Mouse (Mus musculus): ENCODE results near the gene Guca1b. TPM values are rescaled to one million over a fixed set of nuclear protein-coding genes. Genes with fewer than 3 reads are reported as not detected.

Gene Guca1b
- 0.17 and 0.22 TPM in 2 replicates for polyA plus RNA-seq (2015; fragmentation: Nextera tagmentation; extraction: Ambion mirVana)

- H3K27ac ChIP-seq (replicated peaks) = no peak within 1 kb of the TSS
- H3K9ac ChIP-seq (ENCODE audit: low read length) = no peak within 1 kb of the TSS
- no peaks in the 10 kb centered on the region for H3K36me3 ChIP-seq (ENCODE audit: control insufficient read depth, insufficient read depth, low read length)
- no peaks in the 10 kb centered on the region for H3K27me3 ChIP-seq (ENCODE audit: control insufficient read depth, insufficient read depth, low read length)
- H3K4me3 ChIP-seq (ENCODE audit: low read depth, low read length) = no peak within 1 kb of the TSS
- H3K9me3 ChIP-seq (ENCODE audit: control insufficient read depth, low read length) = no peaks in the 10 kb centered on the region
- 40% methylated on average over 10 of the region's 10 CpGs for WGBS
- ATAC-seq (ENCODE audit: low FRiP score, low TSS enrichment) = no peak
- H3K4me2 ChIP-seq (replicated peaks; ENCODE audit: low read depth) = no peak within 1 kb of the TSS
- TF ChIP-seq CTCF (IDR thresholded peaks at IDR 0.05; ENCODE audit: low read depth) (no peak), EP300 (optimal IDR thresholded peaks at IDR 0.05) (no peak)
- DNase-seq (ENCODE audit: low spot score) = no peak
- H3K4me1 ChIP-seq (replicated peaks; ENCODE audit: control insufficient read depth, insufficient read depth) = no peaks in the 10 kb centered on the region
Observed at GRCm38 (mm10) chr17:47385145-47385544, at the start of gene Guca1b. Gene Guca1b, plus strand, starts transcription at chr17:47385393.

DNA sequence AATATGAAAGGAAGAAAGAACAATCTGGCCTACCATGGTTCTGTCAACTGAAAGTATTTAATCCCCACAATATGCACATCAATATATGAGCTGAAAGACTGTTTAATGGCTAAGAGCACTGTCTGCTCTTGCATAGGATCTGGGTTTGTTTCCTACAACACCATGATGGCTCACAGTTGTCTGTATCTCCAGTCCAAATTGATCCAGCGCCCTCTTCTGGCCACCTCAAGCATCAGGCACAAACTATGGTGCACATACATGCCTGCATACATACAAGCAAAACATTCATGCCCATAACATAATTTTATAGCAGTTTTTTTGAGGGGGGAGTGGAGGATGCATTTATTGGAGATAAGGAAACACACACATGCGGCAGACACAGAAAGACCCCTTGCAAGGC, 42.1 kb upstream of the Guca1b start:
- Histone ChIP-seq H3K4me3 (ENCODE audit: low read depth, low read length) (no peak overlapping the region), H3K9ac (ENCODE audit: low read length) (no peak overlapping the region), H3K36me3 (ENCODE audit: control insufficient read depth, insufficient read depth, low read length) (peaks cover 27% of the 10 kb centered on the region), H3K9me3 (ENCODE audit: control insufficient read depth, low read length) (no peaks in the 10 kb centered on the region), H3K4me2 (replicated peaks; ENCODE audit: low read depth) (no peak overlapping the region), H3K27ac (replicated peaks) (no peak overlapping the region), H3K4me1 (replicated peaks; ENCODE audit: control insufficient read depth, insufficient read depth) (no peaks in the 10 kb centered on the region), H3K27me3 (ENCODE audit: control insufficient read depth, insufficient read depth, low read length) (no peaks in the 10 kb centered on the region)
- ATAC-seq (ENCODE audit: low FRiP score, low TSS enrichment) = no peak
- TF ChIP-seq EP300 (optimal IDR thresholded peaks at IDR 0.05) (no peak), CTCF (IDR thresholded peaks at IDR 0.05; ENCODE audit: low read depth) (no peak; the same call in 1 of the 2 replicates)
- 89% methylated on average over 2 of the region's 2 CpGs for WGBS
- no peak for DNase-seq (ENCODE audit: low spot score)

- H3K4me1 ChIP-seq (replicated peaks; ENCODE audit: control insufficient read depth, insufficient read depth) = no peaks in the 10 kb centered on the region
- no peak for TF ChIP-seq EP300 (optimal IDR thresholded peaks at IDR 0.05)
- TF ChIP-seq CTCF (IDR thresholded peaks at IDR 0.05; ENCODE audit: low read depth) = no peak
- 93% methylated on average over 3 of the region's 3 CpGs for WGBS
Observed at GRCm38 (mm10) chr17:47349721-47350319, 35.4 kb upstream of the Guca1b start.

GRCm38 (mm10) chr17:47359964-47360363, 25.2 kb upstream of the Guca1b start:
- TF ChIP-seq CTCF (IDR thresholded peaks at IDR 0.05; ENCODE audit: low read depth) (peak; percentile 74), EP300 (optimal IDR thresholded peaks at IDR 0.05) (no peak)
- H3K4me2 ChIP-seq (replicated peaks; ENCODE audit: low read depth) = no peak overlapping the region
- H3K9ac ChIP-seq (ENCODE audit: low read length) = no peak overlapping the region
- WGBS = 50% methylated on average over 6 of the region's 6 CpGs
- peaks cover 8% of the 10 kb centered on the region for H3K36me3 ChIP-seq (ENCODE audit: control insufficient read depth, insufficient read depth, low read length)
- DNase-seq (ENCODE audit: low spot score) = peak; percentile 70
- ATAC-seq (ENCODE audit: low FRiP score, low TSS enrichment) = no peak; the same call in 1 of the 2 replicates
- no peaks in the 10 kb centered on the region for H3K9me3 ChIP-seq (ENCODE audit: control insufficient read depth, low read length)
- no peaks in the 10 kb centered on the region for H3K27me3 ChIP-seq (ENCODE audit: control insufficient read depth, insufficient read depth, low read length)
- H3K27ac ChIP-seq (replicated peaks) = no peak overlapping the region
- no peak overlapping the region for H3K4me3 ChIP-seq (ENCODE audit: low read depth, low read length)
- H3K4me1 ChIP-seq (replicated peaks; ENCODE audit: control insufficient read depth, insufficient read depth) = no peaks in the 10 kb centered on the region

More at GRCm38 (mm10) chr17:47349721-47350319, 35.4 kb upstream of the Guca1b start:
- DNase-seq (ENCODE audit: low spot score) (no peak), ATAC-seq (ENCODE audit: low FRiP score, low TSS enrichment) (no peak)
- H3K36me3 ChIP-seq (ENCODE audit: control insufficient read depth, insufficient read depth, low read length) = peaks cover 37% of the 10 kb centered on the region
- no peaks in the 10 kb centered on the region for H3K27me3 ChIP-seq (ENCODE audit: control insufficient read depth, insufficient read depth, low read length)
- no peak overlapping the region for H3K4me3 ChIP-seq (ENCODE audit: low read depth, low read length)
- 0 out of 2 replicates have a peak, but pooled peaks cover 6% of the 10 kb centered on the region for H3K9me3 ChIP-seq (ENCODE audit: control insufficient read depth, low read length)
- no peak overlapping the region for H3K27ac ChIP-seq (replicated peaks)
- H3K9ac ChIP-seq (ENCODE audit: low read length) = no peak overlapping the region
- no peak overlapping the region for H3K4me2 ChIP-seq (replicated peaks; ENCODE audit: low read depth)

DNA sequence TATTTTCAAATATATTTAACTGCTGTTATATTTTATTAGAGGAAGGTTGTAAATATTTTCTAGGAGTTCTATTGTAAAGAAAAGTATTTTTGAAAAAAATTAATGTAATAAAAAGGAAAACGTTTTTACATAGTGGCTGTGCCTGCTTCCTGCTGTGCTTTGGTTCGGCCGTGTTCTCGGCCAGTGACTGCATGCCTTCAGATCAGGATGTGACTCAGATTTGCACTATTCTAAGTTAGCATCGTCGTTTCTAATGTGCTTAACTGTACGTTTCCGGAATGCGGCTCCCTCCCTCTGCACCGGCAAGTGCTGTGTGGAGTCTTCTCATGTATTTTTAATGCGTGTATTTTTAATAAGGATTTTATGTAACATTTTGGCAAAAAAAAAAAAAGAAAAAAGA, 23.9 kb upstream of the Guca1b start:
- Histone ChIP-seq H3K36me3 (ENCODE audit: control insufficient read depth, insufficient read depth, low read length) (peaks cover 2% of the 10 kb centered on the region), H3K9me3 (ENCODE audit: control insufficient read depth, low read length) (no peaks in the 10 kb centered on the region), H3K4me3 (ENCODE audit: low read depth, low read length) (no peak overlapping the region), H3K4me1 (replicated peaks; ENCODE audit: control insufficient read depth, insufficient read depth) (no peaks in the 10 kb centered on the region), H3K27ac (replicated peaks) (no peak overlapping the region), H3K27me3 (ENCODE audit: control insufficient read depth, insufficient read depth, low read length) (no peaks in the 10 kb centered on the region), H3K9ac (ENCODE audit: low read length) (no peak overlapping the region), H3K4me2 (replicated peaks; ENCODE audit: low read depth) (no peak overlapping the region)
- no peak for TF ChIP-seq EP300 (optimal IDR thresholded peaks at IDR 0.05)
- TF ChIP-seq CTCF (IDR thresholded peaks at IDR 0.05; ENCODE audit: low read depth) = no peak
- 80% methylated on average over 11 of the region's 11 CpGs for WGBS
- DNase-seq (ENCODE audit: low spot score) (no peak), ATAC-seq (ENCODE audit: low FRiP score, low TSS enrichment) (no peak)

DNA sequence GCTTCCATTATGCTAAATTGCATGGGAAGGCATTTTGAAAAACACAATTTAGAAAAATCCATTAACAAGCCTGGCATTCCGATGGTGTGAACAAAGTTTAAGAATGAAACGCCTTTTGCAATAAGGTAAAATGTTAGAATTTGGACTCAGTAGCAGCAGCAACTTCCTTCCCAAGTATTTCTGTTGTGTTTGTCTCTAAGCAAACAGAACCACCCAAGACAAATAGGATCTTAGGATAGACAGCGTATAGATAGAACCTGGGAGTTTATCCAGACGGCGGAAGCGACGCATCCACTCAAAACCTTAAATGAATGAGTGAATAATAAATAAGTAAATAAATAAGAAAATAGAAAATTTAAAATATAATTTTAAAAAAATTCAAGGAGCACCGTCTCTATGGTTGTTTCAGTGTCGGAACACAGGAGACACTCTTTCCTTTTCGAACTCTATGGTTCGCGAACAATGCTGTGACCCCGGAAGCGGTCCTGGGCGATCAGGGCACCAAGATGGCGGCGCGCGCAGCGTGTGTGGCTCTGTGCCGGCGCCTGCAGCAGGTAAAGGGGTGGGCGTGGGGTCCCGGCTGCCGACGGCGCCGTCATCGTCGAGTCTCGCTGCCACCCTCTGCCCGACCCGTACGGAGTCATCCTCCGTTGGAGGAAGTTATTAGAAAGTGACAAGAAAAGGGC, 16.6 kb upstream of the Guca1b start, which contains the start of gene Mrps10:
Mrps10 (plus strand) TSS at position 487 of the 686 bp plus-strand sequence.
- H3K36me3 ChIP-seq (ENCODE audit: control insufficient read depth, insufficient read depth, low read length) = 0 out of 2 replicates have a peak, but pooled peaks cover 6% of the 10 kb centered on the region
- WGBS = 3% methylated on average over 35 of the region's 35 CpGs
- H3K4me2 ChIP-seq (replicated peaks; ENCODE audit: low read depth) = peak within 1 kb of the TSS; percentile 84
- H3K9ac ChIP-seq (ENCODE audit: low read length) = peak within 1 kb of the TSS; percentile 71
- peak within 1 kb of the TSS; percentile 53 for H3K27ac ChIP-seq (replicated peaks)
- DNase-seq (ENCODE audit: low spot score) (peak; percentile 89), ATAC-seq (ENCODE audit: low FRiP score, low TSS enrichment) (peak; percentile 85)
- H3K4me3 ChIP-seq (ENCODE audit: low read depth, low read length) = peak within 1 kb of the TSS; percentile 75
- H3K4me1 ChIP-seq (replicated peaks; ENCODE audit: control insufficient read depth, insufficient read depth) = no peaks in the 10 kb centered on the region
- no peaks in the 10 kb centered on the region for H3K9me3 ChIP-seq (ENCODE audit: control insufficient read depth, low read length)
- TF ChIP-seq EP300 (optimal IDR thresholded peaks at IDR 0.05) (no peak), CTCF (IDR thresholded peaks at IDR 0.05; ENCODE audit: low read depth) (peak; percentile 12; the same call in 1 of the 2 replicates)
- no peaks in the 10 kb centered on the region for H3K27me3 ChIP-seq (ENCODE audit: control insufficient read depth, insufficient read depth, low read length)

Measured in stomach, postnatal 0 days (tissue).